Mouse (Mus musculus) hindbrain, embryonic 14.5 days (tissue): ENCODE measurements around the gene Srebf2. TPM values are rescaled to one million over a fixed set of nuclear protein-coding genes. Genes with fewer than 3 reads are reported as not detected.
"Not testable (repeated sequence)": the region's sequence is repeated elsewhere in the genome, so short reads cannot be mapped to it uniquely, and the experiment has no call there.

Experiments used
- ATAC-seq: fragments of 200-750 bp; cut with Nextera tagmentation; 2 replicates; pipeline ENCODE4 v1.8.0; 2017; ENCODE audit warnings: moderate number of reproducible peaks, mild to moderate bottlenecking, moderate TSS enrichment, moderate library complexity; ENCODE audit not compliant: low FRiP score
- DNase-seq: peaks from one replicate; pipeline ENCODE4 v3.0.0-alpha.2; 2015; ENCODE audit warnings: low spot score
- H3K27ac ChIP-seq: fragments of 300-500 bp; sonication (generic); 2 replicates; pipeline ENCODE4 v1.5.1; 2014; ENCODE audit warnings: mild to moderate bottlenecking, moderate library complexity
- H3K27me3 ChIP-seq: fragments of 300-500 bp; sonication (generic); 2 replicates; pipeline ENCODE4 v1.6.1; 2014; ENCODE audit warnings: mild to moderate bottlenecking, low read length, mixed read lengths; ENCODE audit not compliant: control insufficient read depth, insufficient read depth
- H3K36me3 ChIP-seq: fragments of 300-500 bp; sonication (generic); replicated peaks from 2 replicates; pipeline ENCODE4 v1.6.1; 2014; ENCODE audit not compliant: control insufficient read depth, insufficient read depth
- H3K4me1 ChIP-seq: fragments of 300-500 bp; sonication (generic); replicated peaks from 2 replicates; pipeline ENCODE4 v1.6.1; 2014; ENCODE audit warnings: antibody characterized with exemption, low read length, mixed read lengths; ENCODE audit not compliant: control insufficient read depth, insufficient read depth
- H3K4me2 ChIP-seq: fragments of 300-500 bp; sonication (generic); replicated peaks from 2 replicates; pipeline ENCODE4 v1.6.1; 2014; ENCODE audit warnings: mild to moderate bottlenecking, moderate library complexity
- H3K4me3 ChIP-seq: fragments of 300-500 bp; sonication (generic); replicated peaks from 2 replicates; pipeline ENCODE4 v1.5.1; 2014; ENCODE audit warnings: mild to moderate bottlenecking, low read length
- H3K9ac ChIP-seq: fragments of 300-500 bp; sonication (generic); 2 replicates; pipeline ENCODE4 v1.6.1; 2014
- H3K9me3 ChIP-seq: fragments of 300-500 bp; sonication (generic); 2 replicates; pipeline ENCODE4 v1.6.1; 2016; ENCODE audit warnings: low read length; ENCODE audit not compliant: control insufficient read depth
- WGBS: fragments of 180-500 bp; shearing (Covaris S2); extraction: QIAGEN DNeasy Blood & Tissue Kit; methylation state at CpG from one replicate; pipeline ENCODE4 v1.1.7; 2014; 5-methylcytosine and 5-hydroxymethylcytosine counted together
- polyA plus RNA-seq: library from polyadenylated mRNA; unstranded; fragments of >200 nt; fragmentation: Nextera tagmentation; extraction: Ambion mirVana; gene quantifications from 2 replicates; pipeline ENCODE4 v1.2.1, GENCODE M21; 2014

Gene Srebf2
- polyA plus RNA-seq, 1 experiment from 2014 or later: 154 TPM

- Histone ChIP-seq H3K9me3 (no peaks in the 10 kb centered on the region), H3K36me3 (no peaks in the 10 kb centered on the region), H3K9ac (no peak overlapping the region), H3K27me3 (no peaks in the 10 kb centered on the region), H3K4me1 (0 out of 2 replicates have a peak, but pooled peaks cover 9% of the 10 kb centered on the region), H3K4me2 (no peak overlapping the region), H3K27ac (no peak overlapping the region), H3K4me3 (no peak overlapping the region)
- ATAC-seq: no peak
- WGBS: 73% methylated on average over 10 of the region's 10 CpGs
- DNase-seq: no peak
These were observed 88.7 kb downstream of the Srebf2 start for GRCm38 (mm10) chr15:82235661-82236060.

GRCm38 (mm10) chr15:82236565-82236964 is 89.6 kb downstream of the Srebf2 start:
- H3K4me1 ChIP-seq: 0 out of 2 replicates have a peak, but pooled peaks cover 7% of the 10 kb centered on the region
- H3K9me3 ChIP-seq: no peaks in the 10 kb centered on the region
- WGBS: 22% methylated on average over 5 of the region's 5 CpGs
- H3K4me2 ChIP-seq: no peak overlapping the region
- no peak overlapping the region for H3K27ac ChIP-seq
- no peaks in the 10 kb centered on the region for H3K27me3 ChIP-seq
- no peak overlapping the region for H3K4me3 ChIP-seq
- no peak overlapping the region for H3K9ac ChIP-seq
- no peaks in the 10 kb centered on the region for H3K36me3 ChIP-seq
- DNase-seq (peak; percentile 89), ATAC-seq (peak; percentile 80; the same call in 1 of the 2 replicates)

GRCm38 (mm10) chr15:82243311-82243710 is 96.3 kb downstream of the Srebf2 start:
- 82% methylated on average over 3 of the region's 3 CpGs for WGBS
- Histone ChIP-seq H3K9ac (peak overlapping the region; percentile 59; the same call in 1 of the 2 replicates), H3K4me1 (peaks cover 4% of the 10 kb centered on the region; the same call in 1 of the 2 replicates)

GRCm38 (mm10) chr15:82243742-82244114 is 96.7 kb downstream of the Srebf2 start:
- Histone ChIP-seq H3K4me3 (peak overlapping the region; percentile 50), H3K9me3 (no peaks in the 10 kb centered on the region), H3K27me3 (no peaks in the 10 kb centered on the region), H3K9ac (peak overlapping the region; percentile 59), H3K4me2 (peak overlapping the region; percentile 89), H3K4me1 (peaks cover 4% of the 10 kb centered on the region; the same call in 1 of the 2 replicates), H3K36me3 (no peaks in the 10 kb centered on the region), H3K27ac (0 out of 2 replicates have a peak overlapping the region, but pooled peaks have one; percentile 9)
- WGBS: 6% methylated on average over 12 of the region's 12 CpGs
- DNase-seq (no peak), ATAC-seq (no peak)

More at GRCm38 (mm10) chr15:82243311-82243710, 96.3 kb downstream of the Srebf2 start:
- Histone ChIP-seq H3K9me3 (no peaks in the 10 kb centered on the region), H3K36me3 (no peaks in the 10 kb centered on the region), H3K27me3 (no peaks in the 10 kb centered on the region), H3K4me3 (peak overlapping the region; percentile 50), H3K27ac (no peak overlapping the region), H3K4me2 (peak overlapping the region; percentile 89)
- DNase-seq (no peak), ATAC-seq (no peak)

- WGBS: under 1% methylated on average over 65 of the region's 65 CpGs
- Histone ChIP-seq H3K4me1 (peaks cover 4% of the 10 kb centered on the region; the same call in 1 of the 2 replicates), H3K4me2 (peak within 1 kb of the TSS; percentile 89), H3K9ac (peak within 1 kb of the TSS; percentile 59), H3K27ac (0 out of 2 replicates have a peak within 1 kb of the TSS, but pooled peaks have one; percentile 9), H3K4me3 (peak within 1 kb of the TSS; percentile 50), H3K27me3 (no peaks in the 10 kb centered on the region), H3K9me3 (no peaks in the 10 kb centered on the region), H3K36me3 (no peaks in the 10 kb centered on the region)
- DNase-seq (peak; percentile 89), ATAC-seq (peak; percentile 99)
These were observed 97.3 kb downstream of the Srebf2 start, which contains the start of gene Cenpm for GRCm38 (mm10) chr15:82244115-82244804. TSS of gene Cenpm (minus strand) at chr15:82244748.

- H3K27me3 ChIP-seq, H3K27ac ChIP-seq, DNase-seq, H3K36me3 ChIP-seq, H3K4me1 ChIP-seq, H3K9me3 ChIP-seq, ATAC-seq: not testable (repeated sequence)
- Histone ChIP-seq H3K4me3 (peak overlapping the region; percentile 50), H3K4me2 (peak overlapping the region; percentile 89), H3K9ac (0 out of 2 replicates have a peak overlapping the region, but pooled peaks have one; percentile 59)
- WGBS: 22% methylated on average over 9 of the region's 9 CpGs
These were observed 97.8 kb downstream of the Srebf2 start for GRCm38 (mm10) chr15:82244805-82245161.

GRCm38 (mm10) chr15:82247131-82247776 is 100.3 kb downstream of the Srebf2 start:
- H3K27ac ChIP-seq: no peak overlapping the region
- H3K4me2 ChIP-seq: no peak overlapping the region
- no peak overlapping the region for H3K4me3 ChIP-seq
- H3K36me3 ChIP-seq: no peaks in the 10 kb centered on the region
- no peak overlapping the region for H3K9ac ChIP-seq
- no peak for ATAC-seq
- 78% methylated on average over 3 of the region's 3 CpGs for WGBS
- no peaks in the 10 kb centered on the region for H3K27me3 ChIP-seq
- no peak for DNase-seq
- peaks cover 4% of the 10 kb centered on the region; the same call in 1 of the 2 replicates for H3K4me1 ChIP-seq
- no peaks in the 10 kb centered on the region for H3K9me3 ChIP-seq

GRCm38 (mm10) chr15:82251579-82251978 is 104.6 kb downstream of the Srebf2 start:
- WGBS: 97% methylated on average over 3 of the region's 3 CpGs
- H3K9me3 ChIP-seq: no peaks in the 10 kb centered on the region
- H3K4me1 ChIP-seq: peaks cover 13% of the 10 kb centered on the region
- no peak overlapping the region for H3K4me2 ChIP-seq
- DNase-seq (no peak), ATAC-seq (no peak)
- H3K27ac ChIP-seq: no peak overlapping the region
- H3K27me3 ChIP-seq: no peaks in the 10 kb centered on the region
- no peak overlapping the region for H3K9ac ChIP-seq
- H3K4me3 ChIP-seq: no peak overlapping the region
- H3K36me3 ChIP-seq: no peaks in the 10 kb centered on the region

- Histone ChIP-seq H3K27me3 (no peaks in the 10 kb centered on the region), H3K4me3 (no peak within 1 kb of the TSS), H3K4me2 (no peak within 1 kb of the TSS), H3K36me3 (no peaks in the 10 kb centered on the region), H3K9ac (no peak within 1 kb of the TSS), H3K27ac (no peak within 1 kb of the TSS), H3K4me1 (peaks cover 18% of the 10 kb centered on the region), H3K9me3 (no peaks in the 10 kb centered on the region)
- WGBS: 93% methylated on average over 6 of the region's 6 CpGs
- ATAC-seq (no peak), DNase-seq (no peak)
These were observed 105.1 kb downstream of the Srebf2 start, which contains the start of gene 1500009C09Rik for GRCm38 (mm10) chr15:82252097-82252496. TSS of gene 1500009C09Rik (plus strand) at chr15:82252397.
